Mouse (Mus musculus): ENCODE data around the gene Wfikkn1.

Wfikkn1 gene

GRCm38 (mm10) chr17:25867836-25868600 lies 12.6 kb downstream of the Wfikkn1 start:
- DNase-seq, result peak; percentile 74

- DNase-seq, result peak; percentile 62
These were observed 13.2 kb downstream of the Wfikkn1 start for GRCm38 (mm10) chr17:25867509-25867835.

GRCm38 (mm10) chr17:25866172-25866571 lies 14.5 kb downstream of the Wfikkn1 start:
- no peak for DNase-seq

- DNase-seq, result no peak
These were observed 15.4 kb downstream of the Wfikkn1 start for GRCm38 (mm10) chr17:25865288-25865687.

GRCm38 (mm10) chr17:25864311-25864710 lies 16.3 kb downstream of the Wfikkn1 start:
- DNase-seq, result no peak

GRCm38 (mm10) chr17:25863681-25864080 lies 17.0 kb downstream of the Wfikkn1 start:
- no peak for DNase-seq

GRCm38 (mm10) chr17:25861704-25862612 lies 18.7 kb downstream of the Wfikkn1 start:
- DNase-seq, result no peak

GRCm38 (mm10) chr17:25860832-25861703 lies 19.6 kb downstream of the Wfikkn1 start, which contains the start of gene Wdr90:
Gene Wdr90 (minus strand): TSS chr17:25861501.
- DNase-seq, result peak; percentile 91

GRCm38 (mm10) chr17:25860229-25860628 lies 20.4 kb downstream of the Wfikkn1 start:
- DNase-seq, result peak; percentile 61

- DNase-seq, result peak; percentile 95
These were observed 36.2 kb downstream of the Wfikkn1 start, which contains the start of gene Rhot2 for GRCm38 (mm10) chr17:25844396-25844901. Gene Rhot2 (minus strand): TSS chr17:25844851.

- DNase-seq, result peak; percentile 63
These were observed 36.8 kb downstream of the Wfikkn1 start for GRCm38 (mm10) chr17:25843636-25844395.

- DNase-seq, result peak; percentile 53
These were observed 37.5 kb downstream of the Wfikkn1 start for GRCm38 (mm10) chr17:25843122-25843521.

- DNase-seq, result peak; percentile 41
These were observed 38.1 kb downstream of the Wfikkn1 start for GRCm38 (mm10) chr17:25842509-25842908.

- DNase-seq, result peak; percentile 32
These were observed 39.4 kb downstream of the Wfikkn1 start, which contains the start of gene Gm20683 for GRCm38 (mm10) chr17:25841117-25841880. Gene Gm20683 (minus strand): TSS chr17:25841763.

GRCm38 (mm10) chr17:25840519-25840918 lies 40.1 kb downstream of the Wfikkn1 start:
- DNase-seq, result no peak

GRCm38 (mm10) chr17:25839455-25840235 lies 41.0 kb downstream of the Wfikkn1 start:
- DNase-seq, result peak; percentile 55

GRCm38 (mm10) chr17:25838904-25839303 lies 41.8 kb downstream of the Wfikkn1 start:
- DNase-seq, result no peak

- no peak for DNase-seq
These were observed 43.1 kb downstream of the Wfikkn1 start for GRCm38 (mm10) chr17:25837533-25837932.

GRCm38 (mm10) chr17:25837076-25837410 lies 43.6 kb downstream of the Wfikkn1 start, which contains the start of gene Rhbdl1:
Gene Rhbdl1 (minus strand): TSS chr17:25837295.
- DNase-seq, result peak; percentile 90
